Mouse (Mus musculus) myocyte (in vitro differentiated cells): ENCODE data around the gene Nes. TPM values are rescaled to one million over a fixed set of nuclear protein-coding genes. Genes with fewer than 3 reads are reported as not detected.
A peak's percentile ranks its signal among the peaks of the same experiment; 100 is the strongest.

ENCODE experiments used
- H3K27me3 ChIP-seq: one replicate; pipeline ENCODE4 v1.6.1; 2011; ENCODE audit not compliant: control insufficient read depth, insufficient read depth, insufficient read length
- H3K36me3 ChIP-seq: one replicate; pipeline ENCODE4 v1.6.1; 2011; ENCODE audit not compliant: control insufficient read depth, insufficient read depth
- H3K4me2 ChIP-seq: one replicate; pipeline ENCODE4 v1.6.1; 2011; ENCODE audit warnings: low read depth, control low read depth
- H3K4me3 ChIP-seq: one replicate; pipeline ENCODE4 v1.5.1; 2011; ENCODE audit warnings: mild to moderate bottlenecking, control low read depth, moderate library complexity
- H3K79me2 ChIP-seq: one replicate; pipeline ENCODE4 v1.6.1; 2011; ENCODE audit not compliant: control insufficient read depth, insufficient read depth
- H3ac ChIP-seq: one replicate; pipeline ENCODE4 v1.6.1; 2011; ENCODE audit not compliant: control insufficient read depth, insufficient read length
- CEBPB ChIP-seq: IDR thresholded peaks from 2 replicates; pipeline ENCODE4 v1.6.1; 2011; ENCODE audit warnings: mild to moderate bottlenecking, moderate library complexity; ENCODE audit not compliant: poor library complexity, insufficient read depth, severe bottlenecking
- E2F4 ChIP-seq: IDR thresholded peaks from one replicate; pipeline ENCODE4 v1.6.1; 2011; ENCODE audit warnings: mild to moderate bottlenecking, control low read depth, moderate library complexity; ENCODE audit not compliant: insufficient read depth
- MAX ChIP-seq: IDR thresholded peaks from one replicate; pipeline ENCODE4 v1.6.1; 2011; ENCODE audit warnings: low read depth, mild to moderate bottlenecking, control low read depth
- MYOD1 ChIP-seq, 3 experiments: IDR thresholded peaks; one replicate each; pipeline ENCODE4 v1.6.1; 2011; ENCODE audit warnings: control low read depth in 2 of 3, low read depth in 2 of 3, mild to moderate bottlenecking in 2 of 3, moderate library complexity in 1 of 3; ENCODE audit not compliant: insufficient read length in 2 of 3, control insufficient read depth in 1 of 3
- MYOG ChIP-seq, 3 experiments: IDR thresholded peaks; one replicate each; pipeline ENCODE4 v1.6.1; 2011; ENCODE audit warnings: control low read depth in 2 of 3, low read depth in 2 of 3, mild to moderate bottlenecking in 2 of 3; ENCODE audit not compliant: insufficient read length in 2 of 3, control insufficient read depth in 1 of 3, insufficient read depth in 1 of 3
- POLR2A ChIP-seq: IDR thresholded peaks from one replicate; pipeline ENCODE4 v1.6.1; 2011; ENCODE audit warnings: low read depth, mild to moderate bottlenecking, control low read depth, moderate library complexity; ENCODE audit not compliant: insufficient read length
- POLR2AphosphoS2 ChIP-seq: IDR thresholded peaks from one replicate; pipeline ENCODE4 v1.6.1; 2011; ENCODE audit warnings: low read depth, control low read depth; ENCODE audit not compliant: insufficient read length
- REST ChIP-seq: IDR thresholded peaks from one replicate; pipeline ENCODE4 v1.6.1; 2011; ENCODE audit warnings: mild to moderate bottlenecking, control low read depth, moderate library complexity; ENCODE audit not compliant: insufficient read depth, insufficient read length
- SRF ChIP-seq: IDR thresholded peaks from one replicate; pipeline ENCODE4 v1.6.1; 2011; ENCODE audit warnings: low read depth; ENCODE audit not compliant: control insufficient read depth, insufficient read length
- TCF12 ChIP-seq: IDR thresholded peaks from one replicate; pipeline ENCODE4 v1.6.1; 2011; ENCODE audit warnings: mild to moderate bottlenecking, control low read depth; ENCODE audit not compliant: poor library complexity, insufficient read depth, severe bottlenecking
- TCF3 ChIP-seq: IDR thresholded peaks from one replicate; pipeline ENCODE4 v1.6.1; 2011; ENCODE audit warnings: low read depth, control low read depth; ENCODE audit not compliant: insufficient read length
- USF1 ChIP-seq: IDR thresholded peaks from one replicate; pipeline ENCODE4 v1.6.1; 2011; ENCODE audit warnings: low read depth, mild to moderate bottlenecking, control low read depth, moderate library complexity
- polyA plus RNA-seq: library from polyadenylated mRNA; unstranded; fragments of >200 nt; fragmentation: generic; extraction: Trizol; gene quantifications from one replicate; pipeline ENCODE4 v1.2.1, GENCODE M21; 2012; ENCODE audit warnings: missing spikeins

Nes gene
- polyA plus RNA-seq, 1 experiment = 268 TPM

GRCm38 (mm10) chr3:87972203-87972664 lies 1.4 kb downstream of the Nes start:
- Histone ChIP-seq H3K27me3 (no peaks in the 10 kb centered on the region), H3K36me3 (peaks cover 36% of the 10 kb centered on the region), H3K79me2 (peaks cover 55% of the 10 kb centered on the region), H3K4me3 (peak overlapping the region; percentile 100), H3K4me2 (peak overlapping the region; percentile 82), H3ac (peak overlapping the region; percentile 98)
- TF ChIP-seq CEBPB (no peak), MAX (no peak), TCF3 (peak; percentile 88), USF1 (no peak), MYOD1 (IDR thresholded peaks at IDR 0.05; ENCODE audit: control insufficient read depth in 1 of 3, insufficient read length in 2 of 3, low read depth in 2 of 3) (peak; percentile 33 to 94 (median 85)), MYOG (IDR thresholded peaks at IDR 0.05; ENCODE audit: control insufficient read depth in 1 of 3, insufficient read depth in 1 of 3, insufficient read length in 2 of 3, low read depth in 2 of 3) (peak; percentile 52 to 98 (median 69)), TCF12 (peak; percentile 95), POLR2A (peak; percentile 47), SRF (no peak), E2F4 (no peak), POLR2AphosphoS2 (peak; percentile 52), REST (no peak)

- peak overlapping the region; percentile 98 for H3ac ChIP-seq
- H3K4me2 ChIP-seq = peak overlapping the region; percentile 82
- peaks cover 41% of the 10 kb centered on the region for H3K36me3 ChIP-seq
- H3K79me2 ChIP-seq = peaks cover 57% of the 10 kb centered on the region
- TF ChIP-seq POLR2AphosphoS2 (peak; percentile 45), MYOD1 (IDR thresholded peaks at IDR 0.05; ENCODE audit: control insufficient read depth in 1 of 3, insufficient read length in 2 of 3, low read depth in 2 of 3) (no peak), POLR2A (peak; percentile 43), USF1 (no peak)
- peak overlapping the region; percentile 100 for H3K4me3 ChIP-seq
- H3K27me3 ChIP-seq = no peaks in the 10 kb centered on the region
These were observed 1.9 kb downstream of the Nes start for GRCm38 (mm10) chr3:87972776-87973175.

GRCm38 (mm10) chr3:87973593-87974380 lies 2.9 kb downstream of the Nes start:
- TF ChIP-seq SRF (no peak), TCF3 (no peak), USF1 (no peak), MYOD1 (IDR thresholded peaks at IDR 0.05; ENCODE audit: control insufficient read depth in 1 of 3, insufficient read length in 2 of 3, low read depth in 2 of 3) (peak; percentile 4 to 62 (median 15)), REST (no peak), MAX (no peak), MYOG (IDR thresholded peaks at IDR 0.05; ENCODE audit: control insufficient read depth in 1 of 3, insufficient read depth in 1 of 3, insufficient read length in 2 of 3, low read depth in 2 of 3) (peak in 2 of 3 experiments; percentile 42 to 80), E2F4 (no peak), CEBPB (no peak), POLR2AphosphoS2 (peak; percentile 11), POLR2A (peak; percentile 19), TCF12 (no peak)
- H3K27me3 ChIP-seq = no peaks in the 10 kb centered on the region
- H3ac ChIP-seq = peak overlapping the region; percentile 98
- H3K4me2 ChIP-seq = peak overlapping the region; percentile 82
- peak overlapping the region; percentile 100 for H3K4me3 ChIP-seq
- peaks cover 44% of the 10 kb centered on the region for H3K36me3 ChIP-seq
- peaks cover 57% of the 10 kb centered on the region for H3K79me2 ChIP-seq

GRCm38 (mm10) chr3:87974381-87974987 lies 3.6 kb downstream of the Nes start:
- H3K4me3 ChIP-seq = peak overlapping the region; percentile 100

More at GRCm38 (mm10) chr3:87974381-87974987, 3.6 kb downstream of the Nes start:
- TF ChIP-seq POLR2A = peak; percentile 1
- no peak for TF ChIP-seq TCF12
- TF ChIP-seq REST = no peak
- no peak for TF ChIP-seq SRF
- peak in 1 of 3 experiments; percentile 0 for TF ChIP-seq MYOD1 (IDR thresholded peaks at IDR 0.05; ENCODE audit: control insufficient read depth in 1 of 3, insufficient read length in 2 of 3, low read depth in 2 of 3)
- TF ChIP-seq MYOG (IDR thresholded peaks at IDR 0.05; ENCODE audit: control insufficient read depth in 1 of 3, insufficient read depth in 1 of 3, insufficient read length in 2 of 3, low read depth in 2 of 3) = peak in 1 of 3 experiments; percentile 18
- peak; percentile 22 for TF ChIP-seq POLR2AphosphoS2
- TF ChIP-seq CEBPB = no peak
- Histone ChIP-seq H3ac (peak overlapping the region; percentile 98), H3K4me2 (peak overlapping the region; percentile 82), H3K36me3 (peaks cover 44% of the 10 kb centered on the region), H3K79me2 (peaks cover 57% of the 10 kb centered on the region), H3K27me3 (no peaks in the 10 kb centered on the region)
